Mouse (Mus musculus): ENCODE data around the gene Zgrf1.

DNA sequence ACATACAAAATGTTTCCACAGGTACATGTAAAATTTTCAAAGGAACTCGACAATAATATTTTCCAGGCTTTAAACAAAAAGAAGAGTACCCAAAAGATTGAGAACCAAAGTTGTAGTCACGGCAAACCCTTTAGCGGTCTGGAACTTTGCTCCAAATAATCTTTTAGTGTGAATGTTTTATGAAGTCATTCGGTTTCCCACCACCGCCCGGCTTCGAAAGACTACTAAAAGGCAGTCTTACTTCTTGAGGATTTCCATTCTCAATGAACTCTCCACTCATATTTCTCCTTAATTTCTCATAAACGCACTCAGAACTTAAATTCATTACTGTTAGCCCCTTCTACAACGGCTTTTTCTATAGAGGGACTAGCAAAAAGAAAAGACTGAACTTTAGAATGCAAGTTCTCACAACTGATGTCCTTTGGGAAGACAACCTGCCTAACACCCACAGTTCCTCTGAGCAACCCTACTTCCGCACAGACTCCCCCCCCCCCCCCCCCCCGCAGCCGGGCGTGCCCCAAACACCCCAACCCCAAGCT, 786 bp upstream of the Zgrf1 start:
- peak; percentile 51 for TF ChIP-seq POLR2A (IDR thresholded peaks at IDR 0.05; ENCODE audit: low read depth, low read length)
- TF ChIP-seq CTCF (IDR thresholded peaks at IDR 0.05; ENCODE audit: borderline replicate concordance, insufficient read depth, low read length) = no peak

Measured in embryonic fibroblast, embryonic 13.5 days (primary cell).